Mouse (Mus musculus) hindbrain, embryonic 13.5 days (tissue): ENCODE measurements around the gene Arrb2. TPM values are rescaled to one million over a fixed set of nuclear protein-coding genes. Genes with fewer than 3 reads are reported as not detected.
"Not testable (repeated sequence)": the region's sequence is repeated elsewhere in the genome, so short reads cannot be mapped to it uniquely, and the experiment has no call there.

Experiments used
- ATAC-seq: fragments of 200-750 bp; cut with Nextera tagmentation; 2 replicates; pipeline ENCODE4 v1.8.0; 2017; ENCODE audit warnings: moderate TSS enrichment; ENCODE audit not compliant: low FRiP score
- H3K27ac ChIP-seq: fragments of 300-500 bp; sonication (generic); 2 replicates; pipeline ENCODE4 v1.5.1; 2015; ENCODE audit warnings: inconsistent platforms, mild to moderate bottlenecking, moderate library complexity
- H3K27me3 ChIP-seq: fragments of 300-500 bp; sonication (generic); 2 replicates; pipeline ENCODE4 v1.6.1; 2015; ENCODE audit warnings: mild to moderate bottlenecking, inconsistent platforms
- H3K36me3 ChIP-seq: fragments of 300-500 bp; sonication (generic); 2 replicates; pipeline ENCODE4 v1.6.1; 2015; ENCODE audit warnings: mild to moderate bottlenecking, inconsistent platforms
- H3K4me1 ChIP-seq: fragments of 300-500 bp; sonication (generic); replicated peaks from 2 replicates; pipeline ENCODE4 v1.6.1; 2015; ENCODE audit warnings: inconsistent platforms
- H3K4me2 ChIP-seq: fragments of 300-500 bp; sonication (generic); 2 replicates; pipeline ENCODE4 v1.6.1; 2015; ENCODE audit warnings: inconsistent platforms, mild to moderate bottlenecking, moderate library complexity
- H3K4me3 ChIP-seq: fragments of 300-500 bp; sonication (generic); 2 replicates; pipeline ENCODE4 v1.5.1; 2015; ENCODE audit warnings: mild to moderate bottlenecking, inconsistent platforms
- H3K9ac ChIP-seq: fragments of 300-500 bp; sonication (generic); 2 replicates; pipeline ENCODE4 v1.6.1; 2015; ENCODE audit warnings: mild to moderate bottlenecking, inconsistent platforms
- H3K9me3 ChIP-seq: fragments of 300-500 bp; sonication (generic); 2 replicates; pipeline ENCODE4 v1.6.1; 2016; ENCODE audit warnings: inconsistent platforms
- WGBS: fragments of 180-500 bp; shearing (Covaris S2); methylation state at CpG from one replicate; pipeline ENCODE4 v1.1.7; 2015; 5-methylcytosine and 5-hydroxymethylcytosine counted together
- microRNA-seq: library from miRNA; unstranded; fragments of <30 nt; microRNA quantifications from one replicate; pipeline ENCODE4, GENCODE M21; 2016
- polyA plus RNA-seq: library from polyadenylated mRNA; unstranded; fragments of >200 nt; fragmentation: Nextera tagmentation; extraction: Ambion mirVana; gene quantifications from 2 replicates; pipeline ENCODE4 v1.2.1, GENCODE M21; 2015

The Arrb2 gene
- polyA plus RNA-seq, 1 experiment from 2014 or later = 50.2 TPM

GRCm38 (mm10) chr11:70473291-70473690 is 40.9 kb downstream of the Arrb2 start:
- H3K9me3 ChIP-seq, H3K27ac ChIP-seq, H3K4me1 ChIP-seq, H3K9ac ChIP-seq, ATAC-seq, H3K4me2 ChIP-seq, H3K36me3 ChIP-seq, H3K27me3 ChIP-seq, H3K4me3 ChIP-seq: not testable (repeated sequence)
- 96% methylated on average over 5 of the region's 5 CpGs for WGBS

GRCm38 (mm10) chr11:70474872-70475534 is 42.6 kb downstream of the Arrb2 start:
- Histone ChIP-seq H3K27me3 (no peaks in the 10 kb centered on the region), H3K4me3 (no peak overlapping the region), H3K4me1 (no peaks in the 10 kb centered on the region), H3K27ac (no peak overlapping the region), H3K9ac (no peak overlapping the region), H3K36me3 (no peaks in the 10 kb centered on the region), H3K4me2 (no peak overlapping the region), H3K9me3 (no peaks in the 10 kb centered on the region)
- 86% methylated on average over 12 of the region's 12 CpGs for WGBS
- ATAC-seq = no peak

GRCm38 (mm10) chr11:70485498-70485897 is 53.1 kb downstream of the Arrb2 start:
- H3K36me3 ChIP-seq = no peaks in the 10 kb centered on the region
- H3K4me2 ChIP-seq = no peak overlapping the region
- no peak overlapping the region for H3K27ac ChIP-seq
- no peaks in the 10 kb centered on the region for H3K27me3 ChIP-seq
- no peak overlapping the region for H3K4me3 ChIP-seq
- ATAC-seq = no peak
- H3K9ac ChIP-seq = no peak overlapping the region
- H3K9me3 ChIP-seq = no peaks in the 10 kb centered on the region
- 58% methylated on average over 2 of the region's 2 CpGs for WGBS
- H3K4me1 ChIP-seq = no peaks in the 10 kb centered on the region

- Histone ChIP-seq H3K27ac (no peak overlapping the region), H3K9ac (no peak overlapping the region), H3K9me3 (no peaks in the 10 kb centered on the region), H3K4me3 (no peak overlapping the region), H3K4me2 (no peak overlapping the region), H3K4me1 (no peaks in the 10 kb centered on the region), H3K27me3 (no peaks in the 10 kb centered on the region), H3K36me3 (no peaks in the 10 kb centered on the region)
- ATAC-seq = no peak
- 50% methylated on average over 4 of the region's 4 CpGs for WGBS
These were observed 55.4 kb downstream of the Arrb2 start for GRCm38 (mm10) chr11:70487816-70488215.

GRCm38 (mm10) chr11:70489138-70489537 is 56.7 kb downstream of the Arrb2 start:
- WGBS = 91% methylated on average over 3 of the region's 3 CpGs
- Histone ChIP-seq H3K27ac (no peak overlapping the region), H3K4me3 (no peak overlapping the region), H3K4me2 (no peak overlapping the region), H3K4me1 (no peaks in the 10 kb centered on the region), H3K9me3 (no peaks in the 10 kb centered on the region), H3K27me3 (no peaks in the 10 kb centered on the region), H3K9ac (no peak overlapping the region), H3K36me3 (no peaks in the 10 kb centered on the region)
- no peak for ATAC-seq

- Histone ChIP-seq H3K4me3 (no peak overlapping the region), H3K27ac (no peak overlapping the region), H3K4me2 (no peak overlapping the region), H3K4me1 (no peaks in the 10 kb centered on the region), H3K36me3 (no peaks in the 10 kb centered on the region), H3K27me3 (no peaks in the 10 kb centered on the region), H3K9ac (no peak overlapping the region), H3K9me3 (no peaks in the 10 kb centered on the region)
- ATAC-seq = no peak
- WGBS = 90% methylated on average over 6 of the region's 6 CpGs
These were observed 57.2 kb downstream of the Arrb2 start for GRCm38 (mm10) chr11:70489684-70490083.

Small RNA genes within 50 kb of the gene (microRNA-seq; reads per million reads assigned to microRNA genes)
- gene Mir7115 = not detected

Other genes with a start within 250 kb of the Arrb2 start
- gene Slc16a11, start 219.9 kb upstream of the Arrb2 start, polyA plus RNA-seq = 3.1 and 4.6 TPM in 2 replicates
- gene Slc16a13, start 211.6 kb upstream of the Arrb2 start, polyA plus RNA-seq = 16.1 and 18.1 TPM in 2 replicates
- gene Bcl6b, start 202.8 kb upstream of the Arrb2 start, polyA plus RNA-seq = 5.0 and 5.5 TPM in 2 replicates
- gene 0610010K14Rik, start 194.7 kb upstream of the Arrb2 start, polyA plus RNA-seq = 193 and 201 TPM in 2 replicates
- 12.4 and 14.7 TPM in 2 replicates for gene Gm21988, start 192.8 kb upstream of the Arrb2 start, polyA plus RNA-seq
- gene Rnasek, start 192.8 kb upstream of the Arrb2 start, polyA plus RNA-seq = 340 and 342 TPM in 2 replicates
- gene Alox12, start 177.3 kb upstream of the Arrb2 start, polyA plus RNA-seq = 2.1 and 2.8 TPM in 2 replicates
- not detected in 2 replicates for gene Alox12e, start 110.0 kb upstream of the Arrb2 start, polyA plus RNA-seq
- gene Alox15, start 80.6 kb upstream of the Arrb2 start, polyA plus RNA-seq = 0.10 TPM in 1 of 2 replicates, not detected in the other
- 33.3 and 33.6 TPM in 2 replicates for gene Pelp1, start 22.6 kb upstream of the Arrb2 start, polyA plus RNA-seq
- gene Med11, start 19.3 kb downstream of the Arrb2 start, polyA plus RNA-seq = 43.2 and 45.5 TPM in 2 replicates
- gene Zmynd15, start 26.8 kb downstream of the Arrb2 start, polyA plus RNA-seq = 0.45 and 0.98 TPM in 2 replicates
- gene Cxcl16, start 27.3 kb downstream of the Arrb2 start, polyA plus RNA-seq = 4.6 and 6.7 TPM in 2 replicates
- 0.83 and 2.3 TPM in 2 replicates for gene Tm4sf5, start 72.6 kb downstream of the Arrb2 start, polyA plus RNA-seq
- gene Vmo1, start 82.0 kb downstream of the Arrb2 start, polyA plus RNA-seq = 0.31 TPM in 1 of 2 replicates, not detected in the other
- gene Gltpd2, start 86.6 kb downstream of the Arrb2 start, polyA plus RNA-seq = 0.25 and 0.29 TPM in 2 replicates
- 802 and 803 TPM in 2 replicates for gene Psmb6, start 92.7 kb downstream of the Arrb2 start, polyA plus RNA-seq
- not detected in 2 replicates for gene Gm40193, start 100.3 kb downstream of the Arrb2 start, polyA plus RNA-seq
- 9.0 and 10.1 TPM in 2 replicates for gene Pld2, start 107.4 kb downstream of the Arrb2 start, polyA plus RNA-seq
- gene Mink1, start 130.2 kb downstream of the Arrb2 start, polyA plus RNA-seq = 14.2 and 15.3 TPM in 2 replicates
- gene 4930544D05Rik, start 183.2 kb downstream of the Arrb2 start, polyA plus RNA-seq = not detected in 2 replicates
- not detected in 2 replicates for gene Chrne, start 186.6 kb downstream of the Arrb2 start, polyA plus RNA-seq
- gene Gp1ba, start 206.5 kb downstream of the Arrb2 start, polyA plus RNA-seq = 0.16 and 0.21 TPM in 2 replicates
- gene Rnf167, start 214.6 kb downstream of the Arrb2 start, polyA plus RNA-seq = 109 TPM in 2 replicates
- gene Slc25a11, start 214.8 kb downstream of the Arrb2 start, polyA plus RNA-seq = 159 and 173 TPM in 2 replicates
- gene Pfn1, start 222.0 kb downstream of the Arrb2 start, polyA plus RNA-seq = 851 and 865 TPM in 2 replicates
- 7.1 and 9.2 TPM in 2 replicates for gene Eno3, start 224.6 kb downstream of the Arrb2 start, polyA plus RNA-seq
- gene Spag7, start 236.8 kb downstream of the Arrb2 start, polyA plus RNA-seq = 162 and 169 TPM in 2 replicates